Mouse (Mus musculus) forebrain, embryonic 14.5 days (tissue): ENCODE measurements around the gene Cgref1. TPM values are rescaled to one million over a fixed set of nuclear protein-coding genes. Genes with fewer than 3 reads are reported as not detected.

Experiments used
- ATAC-seq: fragments of 200-750 bp; cut with Nextera tagmentation; 2 replicates; pipeline ENCODE4 v1.8.0; 2017; ENCODE audit warnings: mild to moderate bottlenecking, moderate library complexity
- DNase-seq: peaks from one replicate; pipeline ENCODE4 v3.0.0-alpha.2; 2015; ENCODE audit warnings: low spot score
- H3K27ac ChIP-seq: fragments of 300-500 bp; sonication (generic); 2 replicates; pipeline ENCODE4 v1.5.1; 2014; ENCODE audit warnings: low read depth, mild to moderate bottlenecking, control low read depth, low read length, moderate library complexity
- H3K27me3 ChIP-seq: fragments of 300-500 bp; sonication (generic); replicated peaks from 2 replicates; pipeline ENCODE4 v1.6.1; 2014; ENCODE audit warnings: low read length, control low read depth, mixed read lengths; ENCODE audit not compliant: control insufficient read depth, insufficient read depth
- H3K36me3 ChIP-seq: fragments of 300-500 bp; sonication (generic); 2 replicates; pipeline ENCODE4 v1.6.1; 2014; ENCODE audit warnings: low read length, control low read depth; ENCODE audit not compliant: control insufficient read depth, insufficient read depth
- H3K4me1 ChIP-seq: fragments of 300-500 bp; sonication (generic); 2 replicates; pipeline ENCODE4 v1.6.1; 2014; ENCODE audit warnings: antibody characterized with exemption, low read length, control low read depth; ENCODE audit not compliant: control insufficient read depth, insufficient read depth
- H3K4me2 ChIP-seq: fragments of 300-500 bp; sonication (generic); 2 replicates; pipeline ENCODE4 v1.6.1; 2014; ENCODE audit warnings: mild to moderate bottlenecking, control low read depth, low read length
- H3K4me3 ChIP-seq: fragments of 300-500 bp; sonication (generic); 2 replicates; pipeline ENCODE4 v1.5.1; 2014; ENCODE audit warnings: low read depth, low read length, control low read depth
- H3K9ac ChIP-seq: fragments of 300-500 bp; sonication (generic); 2 replicates; pipeline ENCODE4 v1.6.1; 2014; ENCODE audit warnings: mild to moderate bottlenecking, low read length, control low read depth, moderate library complexity
- H3K9me3 ChIP-seq: fragments of 300-500 bp; sonication (generic); replicated peaks from 2 replicates; pipeline ENCODE4 v1.6.1; 2016; ENCODE audit warnings: low read length, control low read depth, mixed read lengths; ENCODE audit not compliant: control insufficient read depth
- WGBS: fragments of 180-500 bp; shearing (Covaris S2); extraction: QIAGEN DNeasy Blood & Tissue Kit; methylation state at CpG from one replicate; pipeline ENCODE4 v1.1.7; 2014; 5-methylcytosine and 5-hydroxymethylcytosine counted together
- polyA plus RNA-seq: library from polyadenylated mRNA; unstranded; fragments of >200 nt; fragmentation: Nextera tagmentation; extraction: Ambion mirVana; gene quantifications from 2 replicates; pipeline ENCODE4 v1.2.1, GENCODE M21; 2014

Cgref1 gene
- polyA plus RNA-seq, 1 experiment from 2014 or later, result 21.4 TPM

GRCm38 (mm10) chr5:30887331-30887761 is 58.0 kb downstream of the Cgref1 start:
- Histone ChIP-seq H3K27ac (peak overlapping the region; percentile 98), H3K4me1 (peaks cover 13% of the 10 kb centered on the region), H3K36me3 (peaks cover 15% of the 10 kb centered on the region), H3K9me3 (no peaks in the 10 kb centered on the region), H3K4me2 (peak overlapping the region; percentile 84), H3K9ac (peak overlapping the region; percentile 85), H3K27me3 (no peaks in the 10 kb centered on the region), H3K4me3 (peak overlapping the region; percentile 80)
- DNase-seq, result peak; percentile 84
- 0% methylated on average over 19 of the region's 19 CpGs for WGBS
- peak; percentile 34 for ATAC-seq

- 23% methylated on average over 5 of the region's 5 CpGs for WGBS
- peak overlapping the region; percentile 98 for H3K27ac ChIP-seq
- H3K9me3 ChIP-seq, result no peaks in the 10 kb centered on the region
- ATAC-seq (no peak), DNase-seq (peak; percentile 22)
- peak overlapping the region; percentile 84 for H3K4me2 ChIP-seq
- H3K4me3 ChIP-seq, result peak overlapping the region; percentile 80
- peaks cover 9% of the 10 kb centered on the region for H3K36me3 ChIP-seq
- H3K9ac ChIP-seq, result peak overlapping the region; percentile 85
- H3K27me3 ChIP-seq, result no peaks in the 10 kb centered on the region
- H3K4me1 ChIP-seq, result peaks cover 13% of the 10 kb centered on the region
Measured at GRCm38 (mm10) chr5:30886731-30887130, 58.7 kb downstream of the Cgref1 start.

- Histone ChIP-seq H3K27ac (no peak overlapping the region), H3K36me3 (peaks cover 4% of the 10 kb centered on the region), H3K9ac (no peak overlapping the region), H3K27me3 (no peaks in the 10 kb centered on the region), H3K9me3 (no peaks in the 10 kb centered on the region), H3K4me1 (peaks cover 13% of the 10 kb centered on the region), H3K4me2 (peak overlapping the region; percentile 84), H3K4me3 (0 out of 2 replicates have a peak overlapping the region, but pooled peaks have one; percentile 80)
- DNase-seq (no peak), ATAC-seq (no peak)
- whole genome bisulfite sequencing, result 38% methylated on average over 4 of the region's 4 CpGs
Measured at GRCm38 (mm10) chr5:30886209-30886608, 59.2 kb downstream of the Cgref1 start.

Other genes with a start within 250 kb of the Cgref1 start
- 152 and 207 TPM in 2 replicates for gene Dpysl5, start 234.0 kb downstream of the Cgref1 start, polyA plus RNA-seq
- gene Mapre3, start 130.9 kb downstream of the Cgref1 start, polyA plus RNA-seq, result 66.1 and 93.3 TPM in 2 replicates
- 30.6 and 37.5 TPM in 2 replicates for gene Tmem214, start 77.6 kb downstream of the Cgref1 start, polyA plus RNA-seq
- 18.9 and 22.1 TPM in 2 replicates for gene Agbl5, start 56.9 kb downstream of the Cgref1 start, polyA plus RNA-seq
- gene Ost4, start 37.8 kb downstream of the Cgref1 start, polyA plus RNA-seq, result 265 and 340 TPM in 2 replicates
- 8.6 and 11.6 TPM in 2 replicates for gene Emilin1, start 32.2 kb downstream of the Cgref1 start, polyA plus RNA-seq
- gene Khk, start 24.2 kb downstream of the Cgref1 start, polyA plus RNA-seq, result 8.3 and 11.2 TPM in 2 replicates
- gene Preb, start 14.8 kb upstream of the Cgref1 start, polyA plus RNA-seq, result 79.3 and 92.0 TPM in 2 replicates
- gene Tcf23, start 23.1 kb upstream of the Cgref1 start, polyA plus RNA-seq, result not detected in 2 replicates
- gene Atraid, start 102.7 kb upstream of the Cgref1 start, polyA plus RNA-seq, result 167 and 200 TPM in 2 replicates
- 12.1 and 13.7 TPM in 2 replicates for gene Slc5a6, start 103.3 kb upstream of the Cgref1 start, polyA plus RNA-seq
- gene Cad, start 109.2 kb upstream of the Cgref1 start, polyA plus RNA-seq, result 16.5 and 19.4 TPM in 2 replicates
- gene Dnajc5g, start 160.7 kb upstream of the Cgref1 start, polyA plus RNA-seq, result not detected in 2 replicates
- gene Slc30a3, start 162.6 kb upstream of the Cgref1 start, polyA plus RNA-seq, result 2.0 TPM in 2 replicates
- gene Trim54, start 171.1 kb upstream of the Cgref1 start, polyA plus RNA-seq, result not detected in 2 replicates
- not detected in 2 replicates for gene Ucn, start 193.2 kb upstream of the Cgref1 start, polyA plus RNA-seq
- gene Mpv17, start 208.7 kb upstream of the Cgref1 start, polyA plus RNA-seq, result 36.6 and 37.4 TPM in 2 replicates
- 1.1 and 2.0 TPM in 2 replicates for gene Gm29609, start 234.3 kb upstream of the Cgref1 start, polyA plus RNA-seq
- 45.7 and 47.5 TPM in 2 replicates for gene Gtf3c2, start 234.6 kb upstream of the Cgref1 start, polyA plus RNA-seq
- gene Snx17, start 247.6 kb upstream of the Cgref1 start, polyA plus RNA-seq, result 135 and 142 TPM in 2 replicates
- 84.5 and 87.3 TPM in 2 replicates for gene Eif2b4, start 247.8 kb upstream of the Cgref1 start, polyA plus RNA-seq